Mouse (Mus musculus): ENCODE results near the gene Otop2. TPM values are rescaled to one million over a fixed set of nuclear protein-coding genes. Genes with fewer than 3 reads are reported as not detected.

Gene Otop2
- total and polyA plus RNA-seq, 3 experiments: not detected

DNA sequence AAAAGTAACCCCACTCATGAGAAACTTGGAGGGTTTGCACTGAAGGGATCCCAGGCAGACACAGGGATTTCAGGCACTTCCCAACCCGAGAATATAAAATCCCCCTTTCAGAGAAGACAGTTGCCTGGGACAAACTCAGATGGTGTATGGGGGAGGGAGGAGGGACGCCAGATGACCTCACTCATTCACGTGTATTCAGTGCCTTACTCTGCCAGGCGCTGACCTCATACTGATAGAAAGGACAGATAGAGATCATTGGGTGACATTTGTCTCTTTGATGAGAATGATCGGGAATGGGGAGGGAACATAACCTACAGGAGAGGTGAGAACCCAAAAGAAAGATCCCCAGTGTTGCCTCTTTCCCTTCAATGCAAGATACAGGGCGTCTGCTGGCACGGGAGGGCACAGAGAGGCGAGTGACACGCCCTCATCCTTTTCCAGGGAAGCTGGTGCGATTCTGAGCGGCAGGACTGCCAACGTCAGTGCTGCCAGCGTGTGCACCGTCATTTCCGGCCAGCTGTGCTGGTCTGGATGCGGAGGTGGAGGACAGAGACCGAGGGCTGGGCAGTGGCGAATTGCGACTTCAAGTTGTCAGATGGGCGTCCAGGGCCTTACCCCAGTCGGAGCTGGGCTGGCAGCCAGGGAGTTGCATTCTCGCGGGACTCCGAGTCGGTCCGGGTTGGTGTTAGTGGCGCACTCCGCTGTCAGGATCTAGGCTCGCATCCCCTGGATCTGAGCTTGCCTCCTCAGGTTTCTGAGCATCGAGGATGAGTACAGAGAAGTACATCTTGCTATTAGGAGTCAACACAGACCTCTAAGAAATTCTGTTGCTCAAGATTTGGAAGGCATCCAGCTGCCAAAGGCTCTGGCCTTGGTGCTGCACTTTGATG is 67.1 kb downstream of the Otop2 start (continued):
- TF ChIP-seq RCOR1 (conservative IDR thresholded peaks at IDR 0.05; ENCODE audit: low read depth, low read length) (no peak), NELFE (IDR thresholded peaks at IDR 0.05; ENCODE audit: low read depth, low read length) (no peak), JUN (IDR thresholded peaks at IDR 0.05; ENCODE audit: insufficient read depth, low read depth, low read length) (no peak), USF1 (IDR thresholded peaks at IDR 0.05; ENCODE audit: low read depth, low read length) (no peak), MAX (IDR thresholded peaks at IDR 0.05; ENCODE audit: low read length) (no peak)

DNA sequence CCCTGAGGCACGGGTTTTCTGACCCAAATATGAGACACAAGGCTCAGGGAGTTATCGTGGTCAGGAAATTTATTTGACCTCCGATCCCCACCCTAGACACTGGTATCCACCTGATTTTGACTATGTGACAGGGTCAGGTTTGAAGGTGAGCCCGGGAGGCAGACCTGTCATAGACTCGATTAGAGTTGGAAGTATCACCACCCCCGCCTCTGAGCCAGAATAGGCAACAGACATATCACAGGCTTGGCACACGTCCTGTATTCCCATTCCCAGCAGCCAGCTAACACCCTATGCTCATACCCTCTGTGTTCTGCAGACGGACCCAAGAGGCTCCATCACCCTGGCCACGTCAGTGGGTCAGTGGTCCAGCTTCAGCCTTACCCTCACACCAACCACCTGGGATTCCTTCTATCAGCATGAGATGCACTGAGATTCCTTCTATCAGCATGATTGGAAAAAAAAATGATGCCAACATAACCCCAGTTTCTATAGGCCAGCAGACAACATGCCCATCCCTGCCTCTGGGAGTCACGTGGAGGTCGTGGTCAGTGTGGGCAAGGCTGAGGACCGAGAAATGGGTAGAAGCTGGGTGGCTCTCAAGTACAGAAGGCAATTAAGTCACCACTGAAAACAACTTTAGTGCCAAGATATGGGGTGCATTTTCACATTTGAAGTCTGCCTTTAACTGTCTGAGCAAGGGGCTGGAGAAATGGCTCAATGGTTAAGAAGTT is 67.9 kb downstream of the Otop2 start:
- in situ Hi-C loops (cut with MboI; ENCODE audit: low pct_ligation_motif_present, low pct_unique_long_range_greater_than_20kb, low sequenced_read_pairs): no loop called here
- H3K36me3 ChIP-seq (replicated peaks in 1 of 2; ENCODE audit: control insufficient read depth in 1 of 2, insufficient read depth in 1 of 2, low read length in 1 of 2): no peaks in the 10 kb centered on the region
- H3K27ac ChIP-seq (ENCODE audit: insufficient read depth, low read depth): no peak overlapping the region
- no peak for DNase-seq (ENCODE audit: extremely low read depth)
- TF ChIP-seq NELFE (IDR thresholded peaks at IDR 0.05; ENCODE audit: low read depth, low read length) (no peak), SIN3A (IDR thresholded peaks at IDR 0.05; ENCODE audit: low read length) (peak; percentile 11; the same call in 1 of the 2 replicates)
- peaks cover 85% of the 10 kb centered on the region for H3K27me3 ChIP-seq (replicated peaks)
- dilution Hi-C loops (cut with MboI; ENCODE audit: extremely low pct_ligation_motif_present, extremely low pct_unique_long_range_greater_than_20kb, low sequenced_read_pairs): no loop called here
- 0 out of 2 replicates have a peak overlapping the region, but pooled peaks have one; percentile 35 for H3K9ac ChIP-seq (ENCODE audit: insufficient read depth, low read depth)
- H3K9me3 ChIP-seq (replicated peaks; ENCODE audit: low read length): peaks cover 10% of the 10 kb centered on the region
- H3K79me2 ChIP-seq (replicated peaks; ENCODE audit: control insufficient read depth, extremely low read depth, insufficient read depth, poor library complexity, severe bottlenecking): no peaks in the 10 kb centered on the region
- H3K4me3 ChIP-seq (replicated peaks in 1 of 3; ENCODE audit: low read depth in 2 of 3, low read length in 2 of 3, poor library complexity in 1 of 3): no peak overlapping the region
- peaks cover 4 to 10% of the 10 kb centered on the region in 2 experiments; a peak in 3 of 4 replicates for H3K4me1 ChIP-seq (ENCODE audit: control insufficient read depth in 1 of 2, insufficient read depth in 2 of 2)
- peak overlapping the region; percentile 94 for H3K4me2 ChIP-seq (ENCODE audit: insufficient read depth, low read depth, poor library complexity, severe bottlenecking)

DNA sequence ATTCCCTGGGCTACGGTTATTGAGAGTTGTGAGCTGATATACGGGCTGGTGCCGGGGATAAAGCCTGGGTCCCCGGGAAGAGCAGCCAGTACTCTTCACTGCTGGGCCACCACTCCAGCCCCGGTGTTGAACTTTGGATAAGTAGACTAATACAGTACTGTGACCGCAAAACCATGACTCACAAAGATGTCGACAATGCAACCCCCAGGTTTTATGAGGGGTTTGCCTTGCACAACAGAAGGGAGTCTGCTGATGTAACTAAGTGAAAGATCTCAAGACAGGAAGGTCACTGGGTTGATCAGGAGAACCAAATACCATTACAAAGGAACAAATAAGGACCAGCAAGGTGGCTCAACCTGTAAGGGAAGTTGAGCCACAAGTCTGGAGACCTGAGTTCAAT is 69.8 kb downstream of the Otop2 start:
- H3K79me2 ChIP-seq (replicated peaks; ENCODE audit: control insufficient read depth, extremely low read depth, insufficient read depth, poor library complexity, severe bottlenecking): no peaks in the 10 kb centered on the region
- H3K27ac ChIP-seq (ENCODE audit: insufficient read depth, low read depth): no peak overlapping the region
- H3K9me3 ChIP-seq (replicated peaks; ENCODE audit: low read length): peaks cover 12% of the 10 kb centered on the region
- H3K9ac ChIP-seq (ENCODE audit: insufficient read depth, low read depth): no peak overlapping the region
- dilution Hi-C loops (cut with MboI; ENCODE audit: extremely low pct_ligation_motif_present, extremely low pct_unique_long_range_greater_than_20kb, low sequenced_read_pairs): no loop called here
- no peak for TF ChIP-seq ZNF384 (IDR thresholded peaks at IDR 0.05; ENCODE audit: low read depth, low read length)
- TF ChIP-seq SIN3A (IDR thresholded peaks at IDR 0.05; ENCODE audit: low read length): no peak
- no peak for TF ChIP-seq JUN (IDR thresholded peaks at IDR 0.05; ENCODE audit: insufficient read depth, low read depth, low read length)
- no peak for TF ChIP-seq MAFK (IDR thresholded peaks at IDR 0.05; ENCODE audit: insufficient replicate concordance, low read length)
- TF ChIP-seq BHLHE40 (IDR thresholded peaks at IDR 0.05; ENCODE audit: low read depth, low read length): no peak
- TF ChIP-seq GABPA (IDR thresholded peaks at IDR 0.05; ENCODE audit: insufficient replicate concordance, low read depth, low read length): no peak
- TF ChIP-seq MEF2A (IDR thresholded peaks at IDR 0.05; ENCODE audit: borderline replicate concordance, low read depth, low read length): no peak
- peaks cover 4 to 10% of the 10 kb centered on the region in 2 experiments; a peak in 3 of 4 replicates for H3K4me1 ChIP-seq (ENCODE audit: control insufficient read depth in 1 of 2, insufficient read depth in 2 of 2)
- no peak for DNase-seq (ENCODE audit: extremely low read depth)
- H3K4me3 ChIP-seq (replicated peaks in 1 of 3; ENCODE audit: low read depth in 2 of 3, low read length in 2 of 3, poor library complexity in 1 of 3): no peak overlapping the region
- in situ Hi-C loops (cut with MboI; ENCODE audit: low pct_ligation_motif_present, low pct_unique_long_range_greater_than_20kb, low sequenced_read_pairs): no loop called here
- no peaks in the 10 kb centered on the region for H3K36me3 ChIP-seq (replicated peaks in 1 of 2; ENCODE audit: control insufficient read depth in 1 of 2, insufficient read depth in 1 of 2, low read length in 1 of 2)
- peaks cover 72% of the 10 kb centered on the region for H3K27me3 ChIP-seq (replicated peaks)
- no peak overlapping the region for H3K4me2 ChIP-seq (ENCODE audit: insufficient read depth, low read depth, poor library complexity, severe bottlenecking)

All from CH12.LX (cell line).